Mouse (Mus musculus) layer of hippocampus, adult 9-11 months (tissue): Measurements from ENCODE around the gene Fgd2.
A peak's percentile ranks its signal among the peaks of the same experiment; 100 is the strongest.
"Not testable (repeated sequence)": the region's sequence is repeated elsewhere in the genome, so short reads cannot be mapped to it uniquely, and the experiment has no call there.

ENCODE experiments used
- DNase-seq: peaks from one replicate; pipeline ENCODE4 v3.0.0; 2022

Fgd2 gene

DNA sequence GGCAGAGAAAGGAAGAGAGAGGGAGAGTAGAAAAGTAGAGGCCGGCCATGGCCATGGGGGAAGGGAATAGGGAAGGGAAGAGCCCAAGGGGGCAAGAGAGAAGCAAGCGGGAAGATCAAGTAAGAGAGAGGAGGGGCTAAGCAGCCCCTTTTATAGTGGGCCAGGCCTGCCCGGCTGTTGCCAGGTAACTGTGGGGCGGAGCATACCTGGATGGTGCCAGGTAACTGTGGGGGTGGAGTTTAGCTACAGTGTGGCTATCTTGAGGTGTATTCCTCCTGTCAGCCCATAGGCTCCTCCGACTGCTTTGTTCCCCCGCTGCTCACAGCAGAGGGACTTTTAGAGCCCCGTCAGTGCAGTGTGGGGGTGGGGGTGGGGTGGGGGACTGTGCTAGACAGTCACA lies 8.0 kb downstream of the Fgd2 start:
- no peak for DNase-seq

DNA sequence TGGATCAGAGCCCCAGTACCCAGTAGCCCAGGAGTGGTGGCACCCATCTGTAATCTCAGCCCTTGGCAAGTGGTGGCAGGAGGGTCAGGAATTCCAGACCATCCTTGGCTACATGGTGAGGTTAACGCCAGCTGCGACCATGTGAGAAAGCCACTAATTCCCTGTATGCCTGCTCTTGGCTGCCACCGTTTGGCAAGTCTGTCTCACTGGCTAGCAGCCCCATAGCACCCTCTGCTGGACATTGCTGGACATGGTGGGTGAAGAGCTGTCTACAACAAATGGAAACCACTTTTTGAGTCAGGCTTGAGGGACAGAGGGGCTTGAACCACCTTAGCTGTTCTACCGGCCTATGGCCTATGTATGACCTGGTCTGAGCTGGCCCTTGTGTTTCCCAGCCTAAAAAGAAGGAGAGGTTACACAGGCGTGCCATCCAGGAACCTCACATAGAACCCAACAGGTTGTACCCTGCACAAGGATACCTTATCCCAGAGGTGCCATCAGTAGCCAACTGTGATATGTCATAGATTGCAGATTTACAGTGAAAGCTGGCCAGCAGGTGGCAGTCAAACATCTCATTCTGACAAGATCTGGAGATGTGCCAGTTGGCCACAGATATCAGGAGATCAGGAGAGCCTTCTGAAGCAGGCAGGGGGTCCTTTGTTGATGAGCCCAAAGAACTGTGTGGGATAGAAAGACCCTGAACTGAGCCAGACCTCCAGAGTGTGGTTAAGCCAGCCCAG lies 10.4 kb downstream of the Fgd2 start:
- DNase-seq = peak; percentile 89

GRCm38 (mm10) chr17:29375871-29376270 lies 15.2 kb downstream of the Fgd2 start:
- no peak for DNase-seq

DNA sequence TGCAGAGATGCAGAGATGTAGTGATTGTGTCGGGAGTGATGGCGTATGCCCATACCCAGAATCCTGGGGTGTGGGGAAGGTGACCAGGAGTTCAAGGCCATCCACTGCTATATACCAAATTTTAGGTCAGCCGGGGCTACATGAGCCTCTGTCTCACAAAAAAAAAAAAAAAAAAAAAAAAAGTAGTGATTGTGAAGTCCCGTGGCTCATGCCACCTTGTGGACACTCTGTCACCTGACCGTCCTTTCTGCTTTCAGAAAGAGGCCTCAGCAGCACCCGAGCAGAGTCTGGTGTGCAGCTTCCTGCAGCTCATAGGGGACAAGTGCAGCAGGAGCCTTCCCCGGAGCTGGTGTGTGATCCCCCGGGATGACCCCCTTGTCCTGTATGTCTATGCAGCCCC lies 17.3 kb downstream of the Fgd2 start:
- DNase-seq = no peak

GRCm38 (mm10) chr17:29380241-29380640 lies 19.5 kb downstream of the Fgd2 start:
- no peak for DNase-seq

- peak; percentile 44 for DNase-seq
Measured at GRCm38 (mm10) chr17:29381472-29381871, 20.8 kb downstream of the Fgd2 start.

DNA sequence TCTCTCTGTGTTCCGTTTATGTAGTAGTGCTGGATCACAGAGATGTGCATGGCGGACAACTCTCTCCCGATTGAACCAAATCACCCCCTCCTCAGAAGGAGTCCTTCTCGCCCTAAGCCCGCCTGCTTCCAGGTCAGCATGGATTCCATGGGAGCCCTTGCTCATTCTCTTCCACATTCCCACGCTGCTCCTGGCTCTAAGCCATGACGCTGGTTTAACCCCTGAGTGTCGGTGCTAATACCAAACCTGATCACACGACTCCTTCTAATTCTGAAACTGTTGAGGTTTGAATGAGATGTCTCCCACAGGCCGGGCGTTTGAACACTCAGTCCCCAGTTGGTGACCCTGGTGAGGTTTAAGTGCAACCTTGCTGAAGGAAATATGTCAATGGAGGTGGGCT lies 21.7 kb downstream of the Fgd2 start:
- DNase-seq = no peak

DNA sequence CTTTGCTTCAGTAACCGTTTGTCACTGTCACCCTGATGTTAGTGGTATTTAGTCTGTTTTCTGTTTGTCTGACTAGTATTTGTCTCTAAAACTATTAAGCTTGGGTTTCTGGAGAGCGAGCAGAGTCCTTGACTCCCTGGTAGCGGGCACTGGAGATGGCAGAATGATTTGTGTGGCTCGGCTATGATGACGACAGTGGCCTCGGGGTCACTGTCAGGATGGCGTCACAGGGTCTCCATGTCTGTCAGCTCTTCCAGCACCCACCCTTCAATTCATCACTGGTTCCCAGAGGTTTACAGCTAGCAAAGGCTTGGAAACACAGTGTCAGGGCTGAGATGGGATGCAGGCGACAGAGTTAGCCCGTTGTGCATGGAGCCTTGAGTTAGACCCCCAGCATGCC lies 23.2 kb downstream of the Fgd2 start:
- DNase-seq = no peak

DNA sequence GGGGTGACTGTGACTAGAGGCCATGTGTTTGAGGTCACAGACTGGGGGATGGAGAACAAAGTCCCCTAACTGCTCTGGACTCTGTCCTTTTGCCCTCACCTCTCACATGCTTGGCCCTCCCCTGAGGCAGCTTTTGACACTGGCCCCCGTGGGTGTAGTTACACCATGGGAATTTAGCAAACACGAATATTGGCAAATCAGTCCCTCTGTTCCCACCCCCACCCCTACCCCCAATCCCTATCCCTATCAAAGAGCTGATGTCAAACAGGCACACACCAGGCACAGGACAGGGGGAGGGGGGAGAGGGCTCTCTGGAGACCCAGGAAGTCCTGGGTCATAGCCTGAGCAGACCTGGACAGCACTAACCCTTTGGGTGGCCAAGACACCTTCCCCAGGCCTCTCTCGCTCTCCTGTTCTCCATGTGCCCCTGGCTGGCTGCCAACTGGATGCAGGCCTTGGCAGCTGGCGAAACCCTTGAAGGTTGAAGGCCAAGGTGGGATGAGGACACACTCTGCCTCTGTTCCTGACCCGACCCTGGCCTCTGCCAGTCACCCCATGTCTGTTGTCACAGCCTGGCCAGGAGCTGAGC lies 24.2 kb downstream of the Fgd2 start:
- no peak for DNase-seq

- DNase-seq = no peak
Measured at GRCm38 (mm10) chr17:29385746-29386145, 25.0 kb downstream of the Fgd2 start.

DNA sequence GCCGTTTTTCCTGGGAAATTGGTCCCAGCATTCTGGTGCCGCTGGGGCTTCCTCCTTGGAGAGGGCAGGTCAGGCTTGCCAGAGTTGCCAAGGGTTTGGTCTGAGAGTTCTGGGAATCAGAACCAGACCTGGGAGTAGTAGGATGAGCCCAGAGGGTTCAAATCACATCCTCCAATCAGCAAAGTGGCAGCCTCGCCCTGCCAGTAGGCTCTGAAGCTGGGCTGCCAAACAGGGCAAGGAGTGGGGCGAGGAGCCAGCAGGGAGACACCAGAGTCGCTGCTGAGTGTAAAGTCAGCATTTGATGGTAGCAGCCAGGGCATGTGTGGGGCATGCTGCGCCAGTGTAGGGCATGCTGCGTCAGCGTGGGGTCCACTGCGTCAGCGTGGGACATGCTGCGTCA lies 28.3 kb downstream of the Fgd2 start:
- no peak for DNase-seq

- DNase-seq = no peak
Measured at GRCm38 (mm10) chr17:29391280-29391679, 30.6 kb downstream of the Fgd2 start.

DNA sequence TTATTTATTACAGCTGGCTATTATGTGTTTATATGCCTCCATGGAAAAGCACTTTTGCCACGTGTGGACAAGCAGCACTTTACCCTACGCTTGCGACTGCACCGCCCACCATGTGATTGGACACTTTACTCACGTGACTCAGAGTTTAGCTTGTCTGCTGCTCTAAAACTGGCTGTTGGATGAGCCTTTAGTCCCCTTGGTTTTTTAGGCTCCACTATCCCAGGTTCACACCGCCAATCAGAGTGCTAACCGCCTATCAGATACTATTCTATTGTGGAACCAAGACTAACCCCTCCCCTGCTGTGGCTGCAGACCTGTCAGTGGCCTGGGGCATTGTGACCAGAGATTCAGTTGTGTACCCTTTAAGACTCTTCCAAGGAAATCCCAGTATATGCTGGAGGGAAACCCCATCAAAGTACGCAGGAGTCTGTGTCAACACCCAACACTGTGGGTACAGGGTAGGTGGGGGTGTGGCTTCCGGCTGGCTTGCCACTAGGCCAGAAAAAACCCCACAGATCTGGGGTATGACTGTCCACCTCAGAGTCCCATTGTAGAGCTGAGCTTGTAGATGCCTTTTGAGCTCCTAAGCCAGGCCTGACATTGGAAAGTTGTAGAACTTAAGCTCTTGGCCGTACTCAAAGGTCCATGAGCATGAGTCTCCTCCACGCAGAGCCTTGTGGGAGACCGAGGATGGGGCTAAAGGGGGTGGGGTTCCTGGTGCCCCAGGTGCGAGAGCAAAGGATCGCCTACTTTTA lies 32.8 kb downstream of the Fgd2 start:
- DNase-seq = no peak

- DNase-seq = no peak
Measured at GRCm38 (mm10) chr17:29394106-29394760, 33.5 kb downstream of the Fgd2 start.

DNA sequence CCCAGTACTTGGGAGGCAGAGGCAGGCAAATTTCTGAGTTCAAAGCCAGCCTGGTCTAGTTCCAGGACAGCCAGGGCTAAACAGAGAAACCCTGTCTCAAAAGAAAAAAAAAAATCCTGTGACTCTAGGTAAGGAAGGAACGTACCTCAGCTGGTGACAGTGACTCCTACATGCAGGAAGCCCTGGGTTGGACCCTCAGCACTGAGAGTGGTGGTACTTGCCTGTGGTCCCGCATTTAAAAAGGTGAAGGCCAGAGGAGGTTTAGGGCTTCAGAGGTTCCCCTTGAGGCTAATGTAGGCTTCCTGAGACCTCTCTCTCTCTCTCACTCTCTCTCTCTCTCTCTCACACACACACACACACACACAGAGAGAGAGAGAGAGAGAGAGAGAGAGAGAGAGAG lies 34.0 kb downstream of the Fgd2 start:
- not testable (repeated sequence) for DNase-seq

DNA sequence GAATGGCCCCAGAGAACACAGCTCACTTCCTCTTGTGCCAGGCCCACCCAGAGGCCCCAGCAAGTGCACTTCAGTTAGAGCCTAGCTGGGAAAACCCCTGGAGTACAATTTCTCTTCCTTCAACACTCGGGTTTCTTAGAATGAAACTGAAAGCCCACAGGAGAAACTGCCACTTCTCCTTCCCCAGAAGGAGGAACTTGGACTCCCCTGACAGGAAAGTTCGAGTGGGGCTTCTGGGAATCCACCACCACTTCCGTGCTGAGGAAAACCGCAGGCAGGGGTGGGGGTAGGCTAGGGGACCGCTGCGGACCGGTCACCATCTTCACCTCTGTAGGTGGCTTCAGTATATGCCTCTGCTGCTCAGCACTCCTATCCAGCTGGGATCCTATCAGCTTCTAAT lies 34.7 kb downstream of the Fgd2 start:
- peak; percentile 52 for DNase-seq

- no peak for DNase-seq
Measured at GRCm38 (mm10) chr17:29396056-29396799, 35.5 kb downstream of the Fgd2 start.

DNA sequence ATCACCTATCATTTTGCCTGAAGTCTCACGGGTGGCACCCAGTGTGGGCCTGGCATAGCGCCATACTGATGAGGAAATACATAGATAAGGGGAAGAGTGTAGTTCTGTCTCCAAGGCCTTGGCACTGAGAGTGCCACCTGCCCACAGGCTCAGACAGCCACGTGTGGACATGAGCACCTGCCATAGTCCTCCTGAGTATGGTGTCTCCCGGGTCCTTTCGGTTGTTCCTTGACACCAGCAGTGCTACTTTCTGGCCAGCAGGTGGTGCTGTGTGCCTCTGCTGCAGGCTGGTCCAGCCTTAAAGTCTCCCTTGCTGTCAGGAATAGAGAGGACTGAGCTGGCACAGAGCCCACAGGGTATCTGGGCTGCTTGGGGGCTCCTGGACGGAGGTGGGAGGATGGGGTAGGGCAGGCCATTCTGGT lies 36.1 kb downstream of the Fgd2 start:
- DNase-seq = peak; percentile 59

- peak; percentile 20 for DNase-seq
Measured at GRCm38 (mm10) chr17:29397480-29398433, 37.0 kb downstream of the Fgd2 start.

DNA sequence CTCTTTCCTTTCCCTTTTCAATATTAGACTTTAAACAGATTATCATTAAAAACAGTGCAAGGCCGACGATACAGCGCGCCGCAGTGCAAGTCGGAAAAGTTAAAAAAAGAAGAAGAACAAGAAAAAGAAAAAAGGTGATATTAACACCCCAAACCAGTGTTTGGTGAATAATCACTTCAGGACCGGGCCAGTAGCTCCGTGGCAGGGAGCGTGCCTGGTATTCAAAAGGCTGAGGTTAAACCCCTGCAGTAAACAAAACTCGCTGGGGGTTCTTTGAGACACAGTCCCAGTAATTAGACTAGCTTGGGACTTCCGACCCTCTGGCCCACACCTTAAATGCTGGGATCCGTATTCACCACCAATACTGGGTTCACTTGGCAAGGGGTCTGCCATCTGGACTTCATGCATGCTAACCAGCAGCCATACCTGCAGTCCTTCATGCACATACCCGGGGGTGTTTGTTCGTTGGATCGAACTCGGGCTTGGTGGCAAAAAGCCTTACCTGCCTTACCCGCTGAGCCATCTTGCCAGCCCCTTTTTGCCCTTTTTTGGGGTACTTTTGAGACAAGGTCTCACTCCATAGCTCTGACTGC lies 37.8 kb downstream of the Fgd2 start:
- DNase-seq = no peak

DNA sequence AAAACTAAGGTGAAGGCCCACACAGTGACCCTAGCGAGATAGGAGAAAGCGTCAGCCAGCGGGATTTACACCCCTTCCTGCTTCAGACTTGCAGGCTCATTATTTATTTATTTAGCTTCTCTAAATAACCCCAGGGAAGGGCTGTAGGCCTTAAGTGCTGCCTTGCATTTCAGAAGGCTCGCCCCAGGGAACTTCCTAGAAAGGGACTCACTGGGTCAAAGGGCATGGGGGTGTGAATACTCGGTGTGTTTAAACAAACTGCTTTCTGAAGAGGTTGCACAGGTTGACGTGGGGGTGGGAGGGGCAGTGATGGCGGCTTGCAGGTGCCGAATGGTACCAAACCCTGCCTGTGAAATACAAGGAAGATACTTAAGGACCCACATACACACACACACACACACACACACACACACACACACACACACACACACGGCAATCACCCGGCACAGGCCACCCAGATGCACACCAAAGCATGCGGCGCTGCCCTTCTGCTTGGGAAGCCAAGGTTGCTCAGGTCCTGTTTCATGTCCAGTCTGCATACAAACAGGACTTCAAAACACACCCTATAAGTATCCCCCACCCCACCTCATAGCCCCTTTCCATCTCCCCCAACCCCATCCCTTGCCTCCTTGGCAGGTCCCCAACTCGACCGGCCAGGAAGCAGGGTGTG lies 38.7 kb downstream of the Fgd2 start:
- no peak for DNase-seq
